1 mouse cellular context compared by ENCODE assay signal in the genomic region with DNA sequence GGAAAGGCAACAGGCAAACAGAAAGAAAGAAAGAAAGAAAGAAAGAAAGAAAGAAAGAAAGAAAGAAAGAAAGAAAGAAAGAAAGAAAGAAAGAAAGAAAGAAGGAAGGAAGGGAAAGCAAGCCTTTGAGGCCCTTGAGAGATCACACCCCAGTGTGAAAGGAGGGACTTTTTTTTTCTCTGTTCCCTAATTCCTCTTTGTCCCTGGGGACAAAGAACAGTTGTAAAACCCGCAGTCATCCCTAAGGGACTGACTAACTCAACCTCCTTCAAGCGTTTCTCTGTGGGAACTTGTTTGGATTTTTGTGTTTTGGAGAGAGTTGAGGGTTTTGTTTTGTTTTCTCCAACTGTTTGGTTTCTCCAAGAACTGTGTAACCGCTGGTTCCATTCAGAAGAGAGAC.
TF ChIP-seq lines count a peak whose summit lies in the region.

No protein-coding gene starts in this region.

TF ChIP-seq in myocyte, 11 proteins besides CTCF, POLR2A, EP300 and RAD21 (continued from another document):
- TF ChIP-seq USF1 (IDR thresholded peaks at IDR 0.05; ENCODE audit: low read depth), result no peak
- TF ChIP-seq REST (IDR thresholded peaks at IDR 0.05; ENCODE audit: insufficient read depth, insufficient read length), result no peak
- TF ChIP-seq TCF3 (IDR thresholded peaks at IDR 0.05; ENCODE audit: insufficient read length, low read depth), result no peak
- no peak for TF ChIP-seq TCF12 (IDR thresholded peaks at IDR 0.05; ENCODE audit: insufficient read depth, poor library complexity, severe bottlenecking)
- TF ChIP-seq MYOG (IDR thresholded peaks at IDR 0.05; ENCODE audit: control insufficient read depth in 1 of 3, insufficient read depth in 1 of 3, insufficient read length in 2 of 3, low read depth in 2 of 3), result no peak
- no peak for TF ChIP-seq POLR2AphosphoS2 (IDR thresholded peaks at IDR 0.05; ENCODE audit: insufficient read length, low read depth)
